Mouse (Mus musculus) limb, embryonic 10.5 days (tissue): ENCODE results near the gene Kcna6. TPM values are rescaled to one million over a fixed set of nuclear protein-coding genes. Genes with fewer than 3 reads are reported as not detected.

ENCODE experiments used
- polyA plus RNA-seq: library from polyadenylated mRNA; unstranded; fragments of >200 nt; fragmentation: Nextera tagmentation; extraction: Ambion mirVana; gene quantifications from 2 replicates; pipeline ENCODE4 v1.2.1, GENCODE M21; 2016

Gene Kcna6
- polyA plus RNA-seq, 1 experiment from 2014 or later, result 6.8 TPM

Other genes starting within 250 kb of the Kcna6 start
- gene Kcna5, start 205.3 kb downstream of the Kcna6 start, polyA plus RNA-seq, result 1.3 TPM in 2 replicates
- gene Kcna1, start 94.3 kb downstream of the Kcna6 start, polyA plus RNA-seq, result 0.30 and 0.99 TPM in 2 replicates
- 195 and 206 TPM in 2 replicates for gene Ndufa9, start 108.5 kb upstream of the Kcna6 start, polyA plus RNA-seq
- gene Akap3, start 112.4 kb upstream of the Kcna6 start, polyA plus RNA-seq, result 0.05 TPM in 1 of 2 replicates, not detected in the other
- not detected in 2 replicates for gene Dyrk4, start 181.2 kb upstream of the Kcna6 start, polyA plus RNA-seq
- 81.2 and 90.7 TPM in 2 replicates for gene Rad51ap1, start 198.9 kb upstream of the Kcna6 start, polyA plus RNA-seq
- gene D6Wsu163e, start 199.3 kb upstream of the Kcna6 start, polyA plus RNA-seq, result 10.8 and 14.9 TPM in 2 replicates